Mouse (Mus musculus) kidney, postnatal 25 days (tissue): ENCODE results near the gene Zfy2.

Experiments used
- DNase-seq, 2 experiments: peaks; one replicate each; pipeline ENCODE4 v3.0.0; 2021; ENCODE audit warnings: mixed read lengths in 2 of 2

Zfy2 gene

GRCm38 (mm10) chrY:2170309-2170708, at the start of gene Zfy2:
TSS of gene Zfy2 (minus strand) at chrY:2170409.
- no peak for DNase-seq
